Mouse (Mus musculus) midbrain, embryonic 13.5 days (tissue): ENCODE measurements at regions not wholly inside any gene's neighbourhood (a gene's known extent, or its start where the extent isn't known, plus 50 kb on each side); places are given as distances from the start of the nearest gene placed in this dataset.

ENCODE experiments used
- ATAC-seq: fragments of 200-750 bp; cut with Nextera tagmentation; 2 replicates; pipeline ENCODE4 v1.8.0; 2017; ENCODE audit warnings: mild to moderate bottlenecking, moderate TSS enrichment, moderate library complexity
- H3K27ac ChIP-seq: fragments of 300-500 bp; sonication (generic); 2 replicates; pipeline ENCODE4 v1.5.1; 2015; ENCODE audit warnings: inconsistent platforms, mild to moderate bottlenecking, moderate library complexity
- H3K27me3 ChIP-seq: fragments of 300-500 bp; sonication (generic); 2 replicates; pipeline ENCODE4 v1.6.1; 2015; ENCODE audit warnings: mild to moderate bottlenecking, inconsistent platforms
- H3K36me3 ChIP-seq: fragments of 300-500 bp; sonication (generic); 2 replicates; pipeline ENCODE4 v1.6.1; 2015; ENCODE audit warnings: mild to moderate bottlenecking, inconsistent platforms
- H3K4me1 ChIP-seq: fragments of 300-500 bp; sonication (generic); replicated peaks from 2 replicates; pipeline ENCODE4 v1.6.1; 2015; ENCODE audit warnings: inconsistent platforms
- H3K4me2 ChIP-seq: fragments of 300-500 bp; sonication (generic); replicated peaks from 2 replicates; pipeline ENCODE4 v1.6.1; 2015; ENCODE audit warnings: moderate library complexity, mild to moderate bottlenecking, inconsistent platforms
- H3K4me3 ChIP-seq: fragments of 300-500 bp; sonication (generic); replicated peaks from 2 replicates; pipeline ENCODE4 v1.5.1; 2015; ENCODE audit warnings: mild to moderate bottlenecking, inconsistent platforms
- H3K9ac ChIP-seq: fragments of 300-500 bp; sonication (generic); replicated peaks from 2 replicates; pipeline ENCODE4 v1.6.1; 2015; ENCODE audit warnings: mild to moderate bottlenecking, inconsistent platforms
- H3K9me3 ChIP-seq: fragments of 300-500 bp; sonication (generic); 2 replicates; pipeline ENCODE4 v1.6.1; 2016; ENCODE audit warnings: mild to moderate bottlenecking, inconsistent platforms
- WGBS: fragments of 180-500 bp; shearing (Covaris S2); methylation state at CpG from one replicate; pipeline ENCODE4 v1.1.7; 2015; 5-methylcytosine and 5-hydroxymethylcytosine counted together

- Histone ChIP-seq H3K36me3 (no peaks in the 10 kb centered on the region), H3K9me3 (no peaks in the 10 kb centered on the region), H3K9ac (no peak overlapping the region), H3K27me3 (no peaks in the 10 kb centered on the region), H3K4me3 (no peak overlapping the region), H3K4me1 (no peaks in the 10 kb centered on the region), H3K27ac (no peak overlapping the region), H3K4me2 (no peak overlapping the region)
- ATAC-seq, result no peak
- 90% methylated on average over 2 of the region's 2 CpGs for WGBS
These were observed 149.9 kb downstream of the Map2k4 start for GRCm38 (mm10) chr11:65638211-65638610.

GRCm38 (mm10) chr11:65637206-65637605 is 150.9 kb downstream of the Map2k4 start:
- no peak overlapping the region for H3K4me3 ChIP-seq
- H3K4me2 ChIP-seq, result no peak overlapping the region
- no peak overlapping the region for H3K27ac ChIP-seq
- H3K36me3 ChIP-seq, result no peaks in the 10 kb centered on the region
- H3K9ac ChIP-seq, result no peak overlapping the region
- H3K27me3 ChIP-seq, result no peaks in the 10 kb centered on the region
- ATAC-seq, result no peak
- H3K9me3 ChIP-seq, result no peaks in the 10 kb centered on the region
- 82% methylated on average over 3 of the region's 3 CpGs for whole genome bisulfite sequencing
- H3K4me1 ChIP-seq, result no peaks in the 10 kb centered on the region

- Histone ChIP-seq H3K4me3 (no peak overlapping the region), H3K9me3 (no peaks in the 10 kb centered on the region), H3K27me3 (no peaks in the 10 kb centered on the region), H3K36me3 (no peaks in the 10 kb centered on the region), H3K9ac (no peak overlapping the region), H3K4me1 (no peaks in the 10 kb centered on the region; the same call in 1 of the 2 replicates), H3K27ac (no peak overlapping the region), H3K4me2 (no peak overlapping the region)
- no peak for ATAC-seq
- 86% methylated on average over 4 of the region's 4 CpGs for WGBS
These were observed 152.8 kb downstream of the Map2k4 start for GRCm38 (mm10) chr11:65635307-65635706.

GRCm38 (mm10) chr11:65631164-65631563 is 156.9 kb downstream of the Map2k4 start:
- H3K4me3 ChIP-seq, result no peak overlapping the region
- WGBS, result 77% methylated on average over 3 of the region's 3 CpGs
- no peak for ATAC-seq
- no peaks in the 10 kb centered on the region for H3K9me3 ChIP-seq
- H3K9ac ChIP-seq, result no peak overlapping the region
- no peaks in the 10 kb centered on the region; the same call in 1 of the 2 replicates for H3K4me1 ChIP-seq
- H3K27me3 ChIP-seq, result no peaks in the 10 kb centered on the region
- no peak overlapping the region for H3K27ac ChIP-seq
- no peak overlapping the region for H3K4me2 ChIP-seq
- no peaks in the 10 kb centered on the region for H3K36me3 ChIP-seq

- Histone ChIP-seq H3K4me3 (no peak overlapping the region), H3K4me2 (no peak overlapping the region), H3K9ac (no peak overlapping the region), H3K27ac (no peak overlapping the region), H3K27me3 (no peaks in the 10 kb centered on the region), H3K9me3 (no peaks in the 10 kb centered on the region), H3K4me1 (no peaks in the 10 kb centered on the region; the same call in 1 of the 2 replicates), H3K36me3 (no peaks in the 10 kb centered on the region)
- ATAC-seq, result no peak
- 49% methylated on average over 1 of the region's 1 CpGs for WGBS
These were observed 157.7 kb downstream of the Map2k4 start for GRCm38 (mm10) chr11:65630436-65630835.

GRCm38 (mm10) chr11:65629320-65629719 is 158.8 kb downstream of the Map2k4 start:
- 92% methylated on average over 5 of the region's 5 CpGs for WGBS
- Histone ChIP-seq H3K4me2 (no peak overlapping the region), H3K4me3 (no peak overlapping the region), H3K9ac (no peak overlapping the region), H3K4me1 (no peaks in the 10 kb centered on the region; the same call in 1 of the 2 replicates), H3K27ac (no peak overlapping the region), H3K27me3 (no peaks in the 10 kb centered on the region), H3K36me3 (no peaks in the 10 kb centered on the region), H3K9me3 (no peaks in the 10 kb centered on the region)
- ATAC-seq, result no peak

GRCm38 (mm10) chr11:65618976-65619375 is 169.1 kb downstream of the Map2k4 start:
- WGBS, result 92% methylated on average over 4 of the region's 4 CpGs
- Histone ChIP-seq H3K36me3 (no peaks in the 10 kb centered on the region), H3K27ac (no peak overlapping the region), H3K4me1 (no peaks in the 10 kb centered on the region), H3K9me3 (no peaks in the 10 kb centered on the region), H3K27me3 (no peaks in the 10 kb centered on the region), H3K4me2 (no peak overlapping the region), H3K9ac (no peak overlapping the region), H3K4me3 (no peak overlapping the region)
- ATAC-seq, result no peak

- no peak overlapping the region for H3K9ac ChIP-seq
- H3K36me3 ChIP-seq, result no peaks in the 10 kb centered on the region
- H3K4me1 ChIP-seq, result no peaks in the 10 kb centered on the region
- H3K27me3 ChIP-seq, result no peaks in the 10 kb centered on the region
- no peak overlapping the region for H3K4me3 ChIP-seq
- H3K9me3 ChIP-seq, result no peaks in the 10 kb centered on the region
- WGBS, result 95% methylated on average over 3 of the region's 3 CpGs
- ATAC-seq, result no peak
- H3K27ac ChIP-seq, result no peak overlapping the region
- H3K4me2 ChIP-seq, result no peak overlapping the region
These were observed 177.6 kb downstream of the Map2k4 start for GRCm38 (mm10) chr11:65610536-65610935.

- no peak overlapping the region for H3K4me3 ChIP-seq
- H3K27me3 ChIP-seq, result no peaks in the 10 kb centered on the region
- H3K4me2 ChIP-seq, result no peak overlapping the region
- H3K9me3 ChIP-seq, result no peaks in the 10 kb centered on the region
- WGBS, result 76% methylated on average over 4 of the region's 4 CpGs
- H3K4me1 ChIP-seq, result no peaks in the 10 kb centered on the region
- no peak overlapping the region for H3K27ac ChIP-seq
- no peak for ATAC-seq
- no peak overlapping the region for H3K9ac ChIP-seq
- H3K36me3 ChIP-seq, result no peaks in the 10 kb centered on the region
These were observed 179.0 kb downstream of the Map2k4 start for GRCm38 (mm10) chr11:65609056-65609455.

GRCm38 (mm10) chr11:65597298-65598076 is 190.6 kb downstream of the Map2k4 start:
- no peaks in the 10 kb centered on the region for H3K36me3 ChIP-seq
- no peak overlapping the region for H3K27ac ChIP-seq
- no peak for ATAC-seq
- WGBS, result 83% methylated on average over 2 of the region's 2 CpGs
- H3K27me3 ChIP-seq, result no peaks in the 10 kb centered on the region
- H3K4me1 ChIP-seq, result no peaks in the 10 kb centered on the region
- H3K4me3 ChIP-seq, result no peak overlapping the region
- no peak overlapping the region for H3K4me2 ChIP-seq
- no peaks in the 10 kb centered on the region for H3K9me3 ChIP-seq
- H3K9ac ChIP-seq, result no peak overlapping the region

- H3K4me1 ChIP-seq, result no peaks in the 10 kb centered on the region
- 51% methylated on average over 3 of the region's 3 CpGs for WGBS
- no peaks in the 10 kb centered on the region for H3K36me3 ChIP-seq
- H3K4me2 ChIP-seq, result no peak overlapping the region
- H3K27me3 ChIP-seq, result no peaks in the 10 kb centered on the region
- H3K4me3 ChIP-seq, result no peak overlapping the region
- H3K9ac ChIP-seq, result no peak overlapping the region
- no peak for ATAC-seq
- H3K27ac ChIP-seq, result no peak overlapping the region
- no peaks in the 10 kb centered on the region for H3K9me3 ChIP-seq
These were observed 199.6 kb downstream of the Map2k4 start for GRCm38 (mm10) chr11:65588491-65588890.

GRCm38 (mm10) chr11:65567831-65568230 is 220.3 kb downstream of the Map2k4 start:
- Histone ChIP-seq H3K27me3 (no peaks in the 10 kb centered on the region), H3K4me2 (no peak overlapping the region), H3K36me3 (no peaks in the 10 kb centered on the region), H3K9ac (no peak overlapping the region), H3K27ac (no peak overlapping the region), H3K4me3 (no peak overlapping the region), H3K9me3 (no peaks in the 10 kb centered on the region), H3K4me1 (no peaks in the 10 kb centered on the region)
- ATAC-seq, result no peak
- WGBS, result 93% methylated on average over 9 of the region's 9 CpGs

- no peak overlapping the region for H3K4me2 ChIP-seq
- no peaks in the 10 kb centered on the region for H3K27me3 ChIP-seq
- H3K4me1 ChIP-seq, result no peaks in the 10 kb centered on the region
- 81% methylated on average over 4 of the region's 4 CpGs for WGBS
- H3K9ac ChIP-seq, result no peak overlapping the region
- no peaks in the 10 kb centered on the region for H3K9me3 ChIP-seq
- H3K27ac ChIP-seq, result no peak overlapping the region
- no peak overlapping the region for H3K4me3 ChIP-seq
- H3K36me3 ChIP-seq, result no peaks in the 10 kb centered on the region
- ATAC-seq, result no peak
These were observed 229.9 kb downstream of the Map2k4 start for GRCm38 (mm10) chr11:65558236-65558635.
